Mouse (Mus musculus): Measurements from ENCODE around the gene D10Wsu102e. TPM values are rescaled to one million over a fixed set of nuclear protein-coding genes. Genes with fewer than 3 reads are reported as not detected.
"Not testable (repeated sequence)": the region's sequence is repeated elsewhere in the genome, so short reads cannot be mapped to it uniquely, and the experiment has no call there.

Gene D10Wsu102e
- polyA plus RNA-seq, 1 experiment: 0.11 TPM

DNA sequence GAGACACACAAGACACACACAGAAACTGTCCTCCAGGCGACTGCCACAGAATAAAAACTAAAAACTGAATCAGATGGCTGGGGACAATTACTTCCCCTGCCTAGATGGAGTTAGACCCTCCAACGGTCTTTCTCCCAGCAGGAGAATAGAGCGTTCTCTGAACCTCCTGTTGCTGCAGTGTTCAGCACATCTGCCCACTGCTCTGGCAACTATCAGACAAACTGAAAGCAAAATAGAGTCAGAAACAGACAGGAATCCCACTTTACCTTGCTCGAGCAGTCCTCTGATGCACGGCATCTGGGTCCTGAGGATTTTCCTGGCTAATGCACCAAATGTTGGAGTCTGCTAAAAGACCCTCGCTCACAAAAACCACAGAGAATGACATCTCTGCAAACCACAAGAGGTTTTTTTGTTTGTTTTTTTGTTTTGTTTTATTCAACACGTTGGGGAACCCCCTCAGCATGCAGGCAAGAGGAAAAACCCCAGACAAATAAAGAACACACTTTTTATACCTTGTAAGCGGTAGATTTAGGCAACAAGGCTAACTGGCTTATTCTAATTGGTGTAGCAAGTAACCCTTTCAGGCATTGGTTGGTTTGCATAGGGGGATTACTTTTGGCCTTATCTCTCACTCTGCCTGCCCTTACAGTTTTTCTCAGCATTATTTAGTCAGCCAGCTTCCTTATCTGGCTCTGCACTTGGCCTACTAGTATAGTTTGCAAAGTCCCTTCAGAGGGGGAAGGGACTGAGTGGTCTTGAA lies 24.6 kb downstream of the D10Wsu102e start:
- Histone ChIP-seq H3K4me3 (ENCODE audit: low read depth, low read length) (no peak overlapping the region), H3K4me1 (ENCODE audit: control insufficient read depth, insufficient read depth, insufficient read length, low read length) (no peaks in the 10 kb centered on the region), H3K27ac (ENCODE audit: insufficient read depth, low read depth, low read length) (no peak overlapping the region), H3K27me3 (ENCODE audit: control insufficient read depth, insufficient read depth, low read length) (no peaks in the 10 kb centered on the region), H3K36me3 (ENCODE audit: control insufficient read depth, insufficient read depth, low read length) (no peaks in the 10 kb centered on the region)
- no peak for TF ChIP-seq CTCF (IDR thresholded peaks at IDR 0.05; ENCODE audit: extremely low read depth, insufficient read length, insufficient replicate concordance, low read depth, low read length)
- TF ChIP-seq POLR2A (IDR thresholded peaks at IDR 0.05; ENCODE audit: low read depth, low read length): no peak
- 87% methylated on average over 8 of the region's 8 CpGs for WGBS

- H3K4me3 ChIP-seq (ENCODE audit: low read depth, low read length): no peak overlapping the region
- 88% methylated on average over 7 of the region's 7 CpGs for WGBS
- H3K27me3 ChIP-seq (ENCODE audit: control insufficient read depth, insufficient read depth, low read length): no peaks in the 10 kb centered on the region
- H3K4me1 ChIP-seq (ENCODE audit: control insufficient read depth, insufficient read depth, insufficient read length, low read length): no peaks in the 10 kb centered on the region
- no peak for TF ChIP-seq CTCF (IDR thresholded peaks at IDR 0.05; ENCODE audit: extremely low read depth, insufficient read length, insufficient replicate concordance, low read depth, low read length)
- no peak for TF ChIP-seq POLR2A (IDR thresholded peaks at IDR 0.05; ENCODE audit: low read depth, low read length)
- H3K27ac ChIP-seq (ENCODE audit: insufficient read depth, low read depth, low read length): no peak overlapping the region
- H3K36me3 ChIP-seq (ENCODE audit: control insufficient read depth, insufficient read depth, low read length): no peaks in the 10 kb centered on the region
These were observed 25.4 kb downstream of the D10Wsu102e start for GRCm38 (mm10) chr10:83385330-83385910.

DNA sequence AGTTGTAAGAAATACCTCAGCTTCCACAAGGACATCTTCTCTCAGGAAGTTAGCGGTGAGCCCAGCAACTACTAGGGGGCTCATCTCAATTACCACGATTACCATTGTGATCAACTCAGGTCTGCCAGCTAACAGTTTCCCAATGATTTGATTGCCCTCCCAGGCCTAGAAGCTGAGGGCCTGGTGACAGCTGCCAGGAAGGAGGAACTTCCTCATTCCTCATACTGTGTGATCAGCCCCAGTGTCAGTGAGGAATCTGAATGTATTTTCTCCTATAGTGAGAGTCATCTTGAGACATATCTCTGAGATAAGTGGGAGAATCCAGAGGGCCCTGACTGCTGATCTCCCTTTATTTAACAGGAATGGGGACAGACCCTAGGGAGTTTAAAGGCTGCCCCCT lies 37.3 kb downstream of the D10Wsu102e start:
- no peaks in the 10 kb centered on the region for H3K27me3 ChIP-seq (ENCODE audit: control insufficient read depth, insufficient read depth, low read length)
- no peak for TF ChIP-seq CTCF (IDR thresholded peaks at IDR 0.05; ENCODE audit: extremely low read depth, insufficient read length, insufficient replicate concordance, low read depth, low read length)
- no peak for TF ChIP-seq POLR2A (IDR thresholded peaks at IDR 0.05; ENCODE audit: low read depth, low read length)
- peaks cover 11% of the 10 kb centered on the region; the same call in 1 of the 2 replicates for H3K4me1 ChIP-seq (ENCODE audit: control insufficient read depth, insufficient read depth, insufficient read length, low read length)
- no peak overlapping the region for H3K27ac ChIP-seq (ENCODE audit: insufficient read depth, low read depth, low read length)
- no peaks in the 10 kb centered on the region for H3K36me3 ChIP-seq (ENCODE audit: control insufficient read depth, insufficient read depth, low read length)
- WGBS: 51% methylated on average over 2 of the region's 2 CpGs
- no peak overlapping the region for H3K4me3 ChIP-seq (ENCODE audit: low read depth, low read length)

- H3K27me3 ChIP-seq (ENCODE audit: control insufficient read depth, insufficient read depth, low read length); H3K27ac ChIP-seq (ENCODE audit: insufficient read depth, low read depth, low read length); H3K4me3 ChIP-seq (ENCODE audit: low read depth, low read length); H3K36me3 ChIP-seq (ENCODE audit: control insufficient read depth, insufficient read depth, low read length): not testable (repeated sequence)
- WGBS: 64% methylated on average over 7 of the region's 7 CpGs
- peaks cover 11% of the 10 kb centered on the region; the same call in 1 of the 2 replicates for H3K4me1 ChIP-seq (ENCODE audit: control insufficient read depth, insufficient read depth, insufficient read length, low read length)
These were observed 40.9 kb downstream of the D10Wsu102e start for GRCm38 (mm10) chr10:83400896-83401295.

- no peaks in the 10 kb centered on the region for H3K4me1 ChIP-seq (ENCODE audit: control insufficient read depth, insufficient read depth, insufficient read length, low read length)
- no peak overlapping the region for H3K27ac ChIP-seq (ENCODE audit: insufficient read depth, low read depth, low read length)
- no peaks in the 10 kb centered on the region for H3K27me3 ChIP-seq (ENCODE audit: control insufficient read depth, insufficient read depth, low read length)
- WGBS: 95% methylated on average over 11 of the region's 11 CpGs
- no peak for TF ChIP-seq CTCF (IDR thresholded peaks at IDR 0.05; ENCODE audit: extremely low read depth, insufficient read length, insufficient replicate concordance, low read depth, low read length)
- TF ChIP-seq POLR2A (IDR thresholded peaks at IDR 0.05; ENCODE audit: low read depth, low read length): no peak
- no peaks in the 10 kb centered on the region for H3K36me3 ChIP-seq (ENCODE audit: control insufficient read depth, insufficient read depth, low read length)
- H3K4me3 ChIP-seq (ENCODE audit: low read depth, low read length): no peak overlapping the region
These were observed 45.0 kb downstream of the D10Wsu102e start for GRCm38 (mm10) chr10:83405031-83405430.

GRCm38 (mm10) chr10:83405711-83406110 lies 45.7 kb downstream of the D10Wsu102e start:
- no peaks in the 10 kb centered on the region for H3K4me1 ChIP-seq (ENCODE audit: control insufficient read depth, insufficient read depth, insufficient read length, low read length)
- no peaks in the 10 kb centered on the region for H3K36me3 ChIP-seq (ENCODE audit: control insufficient read depth, insufficient read depth, low read length)
- H3K27me3 ChIP-seq (ENCODE audit: control insufficient read depth, insufficient read depth, low read length): no peaks in the 10 kb centered on the region
- no peak for TF ChIP-seq POLR2A (IDR thresholded peaks at IDR 0.05; ENCODE audit: low read depth, low read length)
- TF ChIP-seq CTCF (IDR thresholded peaks at IDR 0.05; ENCODE audit: extremely low read depth, insufficient read length, insufficient replicate concordance, low read depth, low read length): no peak
- no peak overlapping the region for H3K4me3 ChIP-seq (ENCODE audit: low read depth, low read length)
- 96% methylated on average over 11 of the region's 11 CpGs for WGBS
- H3K27ac ChIP-seq (ENCODE audit: insufficient read depth, low read depth, low read length): no peak overlapping the region

DNA sequence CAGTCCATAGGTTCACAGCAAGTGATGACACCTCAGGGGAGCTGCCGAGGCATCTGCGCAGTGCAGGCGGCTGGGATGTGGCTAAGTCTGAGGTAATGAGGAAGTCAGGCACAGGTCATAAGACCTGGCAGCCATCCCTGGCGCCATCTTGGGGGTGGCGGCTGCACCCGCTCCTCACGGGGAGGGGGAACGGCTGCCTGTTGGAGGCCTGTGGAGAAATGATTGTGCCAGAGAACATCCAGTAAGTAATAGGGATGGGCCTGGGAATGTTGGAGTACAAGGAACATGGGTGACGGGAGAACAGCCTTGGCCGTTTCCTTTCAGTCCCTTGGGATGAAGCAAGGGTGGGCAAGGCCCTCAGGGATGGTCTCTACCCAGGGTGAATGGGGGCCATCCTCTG lies 47.1 kb downstream of the D10Wsu102e start:
- no peak overlapping the region for H3K4me3 ChIP-seq (ENCODE audit: low read depth, low read length)
- TF ChIP-seq CTCF (IDR thresholded peaks at IDR 0.05; ENCODE audit: extremely low read depth, insufficient read length, insufficient replicate concordance, low read depth, low read length) (no peak), POLR2A (IDR thresholded peaks at IDR 0.05; ENCODE audit: low read depth, low read length) (no peak)
- H3K27ac ChIP-seq (ENCODE audit: insufficient read depth, low read depth, low read length): no peak overlapping the region
- H3K27me3 ChIP-seq (ENCODE audit: control insufficient read depth, insufficient read depth, low read length): no peaks in the 10 kb centered on the region
- 0 out of 2 replicates have a peak, but pooled peaks cover 1% of the 10 kb centered on the region for H3K36me3 ChIP-seq (ENCODE audit: control insufficient read depth, insufficient read depth, low read length)
- 97% methylated on average over 10 of the region's 10 CpGs for WGBS
- no peaks in the 10 kb centered on the region for H3K4me1 ChIP-seq (ENCODE audit: control insufficient read depth, insufficient read depth, insufficient read length, low read length)

DNA sequence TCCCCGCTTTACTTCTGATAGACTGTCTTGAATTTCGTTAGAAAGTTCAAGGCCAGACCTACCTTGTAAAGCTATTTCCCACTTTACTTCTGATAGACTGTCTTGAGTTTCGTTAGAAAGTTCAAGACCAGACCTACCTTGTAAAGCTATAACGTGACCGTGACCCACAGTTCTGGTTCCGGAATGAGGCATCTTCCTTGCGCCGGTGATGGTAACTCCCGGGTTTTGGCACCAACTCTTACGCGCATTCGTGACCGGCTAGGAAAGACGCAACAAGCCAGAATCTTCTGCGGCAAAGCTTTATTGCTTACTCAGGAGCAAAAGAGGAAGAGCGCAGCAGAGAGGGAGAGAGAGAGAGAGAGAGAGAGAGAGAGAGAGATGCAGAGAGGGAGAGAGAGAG lies 58.4 kb downstream of the D10Wsu102e start:
- H3K36me3 ChIP-seq (ENCODE audit: control insufficient read depth, insufficient read depth, low read length); H3K27ac ChIP-seq (ENCODE audit: insufficient read depth, low read depth, low read length); H3K4me1 ChIP-seq (ENCODE audit: control insufficient read depth, insufficient read depth, insufficient read length, low read length); H3K27me3 ChIP-seq (ENCODE audit: control insufficient read depth, insufficient read depth, low read length); H3K4me3 ChIP-seq (ENCODE audit: low read depth, low read length): not testable (repeated sequence)
- 96% methylated on average over 16 of the region's 16 CpGs for WGBS
